Mouse (Mus musculus): ENCODE measurements around the gene Snx18. TPM values are rescaled to one million over a fixed set of nuclear protein-coding genes. Genes with fewer than 3 reads are reported as not detected.

Snx18 gene
- polyA plus RNA-seq, 1 experiment from 2014 or later: 30.6 TPM

DNA sequence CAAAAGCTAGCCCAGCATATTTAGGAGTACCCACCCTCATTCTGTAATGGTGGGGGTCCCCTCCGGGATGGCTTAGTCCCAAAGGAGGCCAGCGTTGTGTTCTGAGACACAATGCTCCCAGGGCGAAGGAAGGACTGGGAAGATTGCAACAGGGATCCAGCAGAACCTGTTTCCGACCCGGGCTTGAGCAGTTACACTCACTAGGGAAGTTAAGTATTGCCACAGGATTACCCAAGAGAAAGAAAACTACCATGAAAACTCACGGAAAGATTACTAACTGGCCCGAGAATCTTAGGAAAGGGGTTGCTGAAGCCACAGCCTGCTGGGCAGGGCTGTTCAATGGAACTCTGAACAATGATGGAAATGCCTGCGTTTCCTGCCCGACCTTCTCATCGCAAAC lies 4.5 kb downstream of the Snx18 start:
- Histone ChIP-seq H3K4me3 (peak overlapping the region; percentile 18; the same call in 1 of the 2 replicates), H3K27me3 (no peaks in the 10 kb centered on the region), H3K4me2 (replicated peaks) (peak overlapping the region; percentile 91), H3K9me3 (replicated peaks) (no peaks in the 10 kb centered on the region), H3K36me3 (no peaks in the 10 kb centered on the region), H3K4me1 (peaks cover 68% of the 10 kb centered on the region), H3K9ac (peak overlapping the region; percentile 29; the same call in 1 of the 2 replicates), H3K27ac (no peak overlapping the region)
- WGBS: 23% methylated on average over 10 of the region's 10 CpGs
- ATAC-seq (ENCODE audit: low FRiP score): no peak

DNA sequence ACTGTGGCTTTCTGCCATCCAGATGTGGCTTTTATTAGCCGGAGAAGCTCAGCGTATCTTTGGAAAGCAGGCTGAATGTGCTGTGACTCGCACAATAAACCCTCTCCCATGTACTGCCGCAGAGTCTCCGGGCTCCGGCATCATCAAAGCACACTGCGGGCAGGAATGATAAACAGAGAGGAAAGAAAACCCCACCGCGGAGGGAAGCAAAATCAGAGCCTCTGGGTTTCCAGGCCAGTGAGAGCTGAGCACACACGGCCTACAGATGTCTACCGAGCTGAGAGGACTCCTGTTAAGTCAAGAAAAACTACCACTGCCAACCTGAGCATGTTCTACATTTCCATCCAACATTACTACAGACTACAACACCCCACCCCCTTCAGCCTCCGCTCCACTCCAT lies 5.0 kb downstream of the Snx18 start:
- no peaks in the 10 kb centered on the region for H3K36me3 ChIP-seq
- no peak for ATAC-seq (ENCODE audit: low FRiP score)
- H3K4me2 ChIP-seq (replicated peaks): peak overlapping the region; percentile 91
- no peaks in the 10 kb centered on the region for H3K27me3 ChIP-seq
- peak overlapping the region; percentile 18 for H3K4me3 ChIP-seq
- peak overlapping the region; percentile 29 for H3K9ac ChIP-seq
- no peak overlapping the region for H3K27ac ChIP-seq
- 20% methylated on average over 12 of the region's 12 CpGs for WGBS
- peaks cover 71% of the 10 kb centered on the region for H3K4me1 ChIP-seq
- no peaks in the 10 kb centered on the region for H3K9me3 ChIP-seq (replicated peaks)

DNA sequence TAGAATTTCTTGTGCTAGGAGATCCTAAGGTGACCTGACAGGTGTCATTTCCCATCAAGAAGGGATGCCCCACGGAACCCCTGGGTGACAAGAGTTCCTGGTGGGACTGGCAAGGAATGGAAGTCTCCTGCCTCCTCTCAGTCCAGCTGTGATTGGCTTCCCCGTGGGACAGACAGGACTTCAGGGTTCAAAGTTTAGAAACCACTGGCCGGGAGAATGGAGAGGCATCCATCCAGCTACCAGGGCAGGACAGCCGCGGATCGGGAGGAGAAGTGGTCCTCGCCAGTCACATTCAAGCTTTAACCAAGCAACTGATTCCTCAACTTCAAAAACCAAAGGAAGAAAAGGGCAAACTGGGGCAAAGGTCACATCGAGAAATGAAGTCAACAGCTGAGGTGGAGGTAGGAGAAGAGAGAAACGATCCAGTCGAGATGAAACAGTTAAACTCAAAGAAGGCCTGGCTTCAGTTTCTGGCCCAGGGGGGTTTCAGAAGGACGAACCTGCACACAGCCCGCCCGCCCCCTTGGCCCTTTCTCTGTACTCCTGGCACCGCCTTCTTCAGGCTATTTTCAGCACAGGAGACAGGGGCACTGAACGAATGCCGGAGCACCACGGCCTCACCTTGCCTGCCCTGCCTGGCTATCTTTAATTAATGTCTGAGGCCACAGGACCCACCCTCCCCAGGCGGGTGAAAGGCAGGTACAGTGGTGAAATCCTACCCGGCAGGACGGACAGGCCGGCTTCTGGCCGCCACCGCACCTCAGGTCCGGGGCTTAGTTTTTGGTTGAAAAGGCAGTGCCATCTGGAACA lies 6.0 kb downstream of the Snx18 start:
- H3K36me3 ChIP-seq: no peaks in the 10 kb centered on the region
- no peaks in the 10 kb centered on the region for H3K27me3 ChIP-seq
- 58% methylated on average over 24 of the region's 24 CpGs for WGBS
- H3K9me3 ChIP-seq (replicated peaks): no peaks in the 10 kb centered on the region
- H3K4me1 ChIP-seq: peaks cover 75% of the 10 kb centered on the region
- H3K9ac ChIP-seq: peak overlapping the region; percentile 29; the same call in 1 of the 2 replicates
- no peak for ATAC-seq (ENCODE audit: low FRiP score)
- no peak overlapping the region for H3K27ac ChIP-seq
- H3K4me2 ChIP-seq (replicated peaks): peak overlapping the region; percentile 91
- no peak overlapping the region for H3K4me3 ChIP-seq

DNA sequence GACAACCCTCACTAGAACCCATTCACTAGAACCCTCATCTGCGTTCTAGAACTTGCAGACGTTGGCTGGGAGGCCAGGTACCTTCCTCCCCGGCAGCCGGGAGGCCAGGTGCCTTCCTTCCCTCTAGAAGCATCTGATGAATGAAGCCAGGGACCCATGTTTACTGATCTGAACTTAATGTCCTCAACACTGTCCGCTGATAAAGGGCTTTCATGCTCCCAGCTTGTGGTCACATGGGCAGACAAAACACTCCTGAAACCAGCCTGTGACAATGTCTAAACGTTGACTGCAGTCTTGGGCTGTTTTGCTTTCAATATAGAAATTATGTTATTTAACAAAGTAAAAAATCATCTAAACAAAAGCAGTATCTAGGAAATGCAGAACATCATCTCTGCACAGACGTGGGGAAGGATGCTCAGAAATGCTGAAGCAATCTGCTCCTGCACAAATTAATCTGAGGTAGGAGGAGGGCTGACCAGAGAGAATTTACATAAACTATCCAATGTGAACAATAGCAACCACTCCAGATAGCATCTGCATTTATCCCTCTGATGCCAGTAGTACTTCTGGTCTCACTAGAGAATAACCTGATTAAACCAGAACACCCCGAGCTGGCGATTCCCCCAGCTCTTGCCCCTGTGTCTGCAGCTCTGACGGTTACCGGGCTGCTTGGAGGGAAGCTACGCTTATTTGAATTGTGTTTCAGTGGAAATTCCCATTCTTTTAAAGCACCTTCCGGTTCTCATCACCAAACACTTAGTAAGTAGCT lies 7.4 kb downstream of the Snx18 start:
- Histone ChIP-seq H3K9ac (no peak overlapping the region), H3K4me2 (replicated peaks) (no peak overlapping the region), H3K27ac (0 out of 2 replicates have a peak overlapping the region, but pooled peaks have one; percentile 12), H3K36me3 (no peaks in the 10 kb centered on the region), H3K4me1 (peaks cover 65% of the 10 kb centered on the region), H3K27me3 (no peaks in the 10 kb centered on the region), H3K9me3 (replicated peaks) (no peaks in the 10 kb centered on the region), H3K4me3 (no peak overlapping the region)
- WGBS: 62% methylated on average over 13 of the region's 13 CpGs
- no peak for ATAC-seq (ENCODE audit: low FRiP score)

DNA sequence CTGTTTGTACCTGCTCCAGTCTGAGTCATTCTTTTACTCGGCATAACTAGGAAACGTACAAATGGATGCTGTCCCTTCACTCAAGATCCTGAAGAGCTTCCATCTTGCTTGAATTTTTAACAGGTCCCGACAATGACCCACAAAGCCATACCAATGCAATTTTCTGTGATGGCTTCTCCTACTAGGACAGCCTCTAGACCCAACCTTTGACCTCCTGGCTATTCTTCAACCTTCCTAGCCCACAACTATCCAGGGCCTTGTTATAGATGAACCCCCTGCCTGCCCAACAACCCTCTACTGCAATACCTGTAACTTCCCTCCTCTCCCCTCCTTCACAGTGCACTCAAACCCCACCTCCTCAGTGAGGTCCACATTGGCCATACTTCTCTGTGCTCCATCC lies 8.9 kb downstream of the Snx18 start:
- Histone ChIP-seq H3K27me3 (no peaks in the 10 kb centered on the region), H3K9ac (no peak overlapping the region), H3K9me3 (replicated peaks) (no peaks in the 10 kb centered on the region), H3K4me1 (peaks cover 55% of the 10 kb centered on the region), H3K27ac (no peak overlapping the region), H3K4me2 (replicated peaks) (no peak overlapping the region), H3K36me3 (no peaks in the 10 kb centered on the region), H3K4me3 (no peak overlapping the region)
- 84% methylated on average over 3 of the region's 3 CpGs for WGBS
- no peak for ATAC-seq (ENCODE audit: low FRiP score)

DNA sequence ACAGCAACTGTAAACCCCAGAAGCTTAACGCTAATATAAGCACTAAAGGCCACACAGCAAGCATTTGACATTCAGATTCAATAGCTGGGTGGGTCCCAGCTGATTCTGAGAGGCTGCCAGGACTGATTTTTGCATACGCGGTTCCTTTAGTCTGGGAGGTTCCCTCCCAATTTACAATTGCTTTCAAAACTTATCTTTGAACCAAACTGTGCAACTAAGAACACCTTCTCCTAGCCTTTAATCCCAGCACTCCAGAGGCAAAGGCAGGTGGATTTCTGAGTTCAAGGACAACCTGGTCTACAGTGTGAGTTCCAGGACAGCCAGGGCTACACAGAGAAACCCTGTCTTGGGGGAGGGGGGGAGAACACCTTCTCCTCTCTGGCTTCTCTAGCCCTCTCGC lies 10.5 kb downstream of the Snx18 start:
- peaks cover 53% of the 10 kb centered on the region for H3K4me1 ChIP-seq
- 70% methylated on average over 4 of the region's 4 CpGs for WGBS
- no peaks in the 10 kb centered on the region for H3K9me3 ChIP-seq (replicated peaks)
- no peak overlapping the region for H3K4me3 ChIP-seq
- H3K27ac ChIP-seq: no peak overlapping the region
- H3K27me3 ChIP-seq: no peaks in the 10 kb centered on the region
- ATAC-seq (ENCODE audit: low FRiP score): no peak
- no peaks in the 10 kb centered on the region for H3K36me3 ChIP-seq
- H3K4me2 ChIP-seq (replicated peaks): no peak overlapping the region
- no peak overlapping the region for H3K9ac ChIP-seq

DNA sequence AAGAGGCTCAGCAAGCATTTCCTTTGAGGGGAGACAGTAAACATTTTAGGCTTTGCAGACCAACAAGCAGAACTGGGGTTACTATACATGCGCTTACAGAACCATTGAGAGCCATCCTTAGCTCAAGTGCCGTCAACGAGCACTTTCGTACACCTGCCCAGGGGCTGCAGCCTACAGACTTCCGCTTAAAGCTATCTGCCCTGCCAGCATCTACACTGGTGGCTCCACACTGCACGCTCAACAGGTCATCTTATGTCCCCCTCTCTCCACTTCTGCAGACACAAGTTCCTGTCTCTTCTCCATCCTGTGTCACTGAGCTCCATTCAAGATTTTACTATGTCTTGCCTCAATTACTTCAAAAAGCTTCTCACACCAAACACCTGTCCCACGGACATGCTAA lies 11.0 kb downstream of the Snx18 start:
- ATAC-seq (ENCODE audit: low FRiP score): no peak

DNA sequence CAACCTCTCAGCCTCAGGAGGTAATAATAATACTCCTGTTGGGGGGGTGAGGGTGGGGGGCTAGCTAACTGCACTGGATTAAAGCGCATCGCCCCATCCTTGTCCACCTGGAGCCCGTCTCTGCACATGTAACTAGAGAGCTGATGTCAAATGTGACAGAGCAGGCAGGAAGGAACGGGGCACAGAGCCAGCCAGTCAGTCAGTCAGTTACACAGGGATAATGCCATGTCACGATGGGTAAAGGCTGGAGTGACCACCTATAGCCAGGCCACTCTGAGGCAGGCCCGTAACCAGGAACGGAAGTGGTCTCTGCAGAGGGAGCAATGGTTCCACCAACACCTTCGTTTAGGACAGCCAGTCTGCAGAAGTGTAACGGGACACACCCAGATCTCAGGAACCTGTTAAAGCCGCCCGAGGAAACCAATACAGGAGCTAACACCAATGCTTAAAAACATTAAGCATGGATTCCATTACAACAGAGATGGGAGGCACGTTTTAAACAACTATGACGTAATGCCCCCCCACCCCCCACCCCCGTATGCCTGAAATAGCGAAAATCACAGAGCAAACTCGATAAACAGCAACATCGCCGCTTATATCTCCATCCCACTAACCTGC lies 11.5 kb downstream of the Snx18 start:
- no peak overlapping the region for H3K4me2 ChIP-seq (replicated peaks)
- peaks cover 44% of the 10 kb centered on the region for H3K4me1 ChIP-seq
- no peak for ATAC-seq (ENCODE audit: low FRiP score)
- H3K9me3 ChIP-seq (replicated peaks): no peaks in the 10 kb centered on the region
- H3K9ac ChIP-seq: no peak overlapping the region
- no peaks in the 10 kb centered on the region for H3K27me3 ChIP-seq
- WGBS: 93% methylated on average over 18 of the region's 18 CpGs
- no peaks in the 10 kb centered on the region for H3K36me3 ChIP-seq
- no peak overlapping the region for H3K27ac ChIP-seq
- no peak overlapping the region for H3K4me3 ChIP-seq

More for the DNA sequence above, 11.0 kb downstream of the Snx18 start:
- Histone ChIP-seq H3K27ac (no peak overlapping the region), H3K36me3 (no peaks in the 10 kb centered on the region), H3K4me3 (no peak overlapping the region), H3K4me1 (peaks cover 49% of the 10 kb centered on the region), H3K9ac (no peak overlapping the region), H3K27me3 (no peaks in the 10 kb centered on the region), H3K9me3 (replicated peaks) (no peaks in the 10 kb centered on the region), H3K4me2 (replicated peaks) (no peak overlapping the region)
- WGBS: 92% methylated on average over 7 of the region's 7 CpGs

DNA sequence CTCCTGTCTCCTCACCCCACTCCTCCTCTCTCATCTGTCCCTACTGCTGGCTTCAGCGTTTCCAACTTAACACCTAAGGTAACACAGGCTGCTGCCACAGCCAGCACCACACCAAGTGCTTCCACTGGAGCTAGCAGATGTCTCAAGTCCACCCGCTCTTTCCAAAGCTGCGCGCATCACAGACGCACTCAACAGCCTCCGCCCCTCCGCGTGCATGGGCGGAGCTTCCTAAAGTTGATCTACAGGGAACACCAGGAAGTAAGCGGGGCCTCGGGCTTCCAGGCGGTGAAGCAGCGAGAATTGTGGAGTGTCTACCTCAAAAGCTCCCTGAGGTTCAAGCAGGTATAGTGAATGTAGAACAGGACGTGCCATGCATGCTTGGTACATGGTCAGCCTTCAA lies 12.2 kb downstream of the Snx18 start:
- Histone ChIP-seq H3K27ac (no peak overlapping the region), H3K4me2 (replicated peaks) (no peak overlapping the region), H3K27me3 (no peaks in the 10 kb centered on the region), H3K4me3 (no peak overlapping the region), H3K4me1 (peaks cover 37% of the 10 kb centered on the region), H3K9me3 (replicated peaks) (no peaks in the 10 kb centered on the region), H3K36me3 (no peaks in the 10 kb centered on the region), H3K9ac (no peak overlapping the region)
- 88% methylated on average over 14 of the region's 14 CpGs for WGBS
- ATAC-seq (ENCODE audit: low FRiP score): no peak

DNA sequence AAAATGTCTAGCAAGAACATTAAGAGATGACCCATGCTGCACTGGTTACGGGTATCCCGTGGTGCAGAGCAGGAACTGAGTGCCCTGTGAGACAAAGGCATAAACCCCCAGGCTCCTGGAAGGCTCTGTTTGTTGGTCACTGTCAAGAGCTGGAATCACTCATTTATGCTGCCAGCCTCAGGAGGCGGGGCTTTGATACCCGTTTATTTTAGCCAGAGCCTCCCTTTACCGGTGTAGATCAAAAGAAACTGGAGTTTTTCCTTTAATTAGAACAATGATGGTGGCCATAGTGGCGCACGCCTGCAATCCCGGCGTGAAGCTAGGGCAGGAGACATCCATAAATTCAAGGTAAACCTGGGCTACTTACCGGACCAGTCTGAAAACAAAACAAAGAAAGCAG lies 12.7 kb downstream of the Snx18 start:
- no peak for ATAC-seq (ENCODE audit: low FRiP score)
- H3K9me3 ChIP-seq (replicated peaks): no peaks in the 10 kb centered on the region
- H3K27ac ChIP-seq: no peak overlapping the region
- 91% methylated on average over 10 of the region's 10 CpGs for WGBS
- H3K4me1 ChIP-seq: peaks cover 33% of the 10 kb centered on the region
- H3K9ac ChIP-seq: no peak overlapping the region
- no peak overlapping the region for H3K4me2 ChIP-seq (replicated peaks)
- no peaks in the 10 kb centered on the region for H3K27me3 ChIP-seq
- no peaks in the 10 kb centered on the region for H3K36me3 ChIP-seq
- no peak overlapping the region for H3K4me3 ChIP-seq

DNA sequence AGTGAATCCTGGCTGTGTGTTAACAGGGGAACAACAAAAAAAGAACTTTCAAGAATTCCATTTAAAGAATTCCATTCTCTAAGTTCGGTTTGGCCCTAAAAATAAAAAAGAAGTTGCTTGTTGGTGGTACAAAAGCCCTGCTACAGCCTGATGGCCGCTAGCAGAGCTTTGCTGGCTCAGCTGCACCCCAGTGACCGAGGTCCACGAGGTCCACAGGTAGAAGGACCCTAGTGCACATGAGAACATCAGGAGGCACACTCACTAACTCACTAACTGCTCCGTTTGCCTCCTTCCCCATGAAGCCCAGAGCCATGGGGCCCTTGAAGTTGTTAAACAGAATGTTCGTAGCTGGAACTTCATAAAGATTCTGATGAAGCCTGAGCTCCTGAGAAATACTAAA lies 14.0 kb downstream of the Snx18 start:
- Histone ChIP-seq H3K36me3 (no peaks in the 10 kb centered on the region), H3K4me1 (peaks cover 31% of the 10 kb centered on the region), H3K4me2 (replicated peaks) (no peak overlapping the region), H3K27me3 (no peaks in the 10 kb centered on the region), H3K9ac (no peak overlapping the region), H3K27ac (no peak overlapping the region), H3K4me3 (no peak overlapping the region), H3K9me3 (replicated peaks) (no peaks in the 10 kb centered on the region)
- WGBS: 71% methylated on average over 6 of the region's 6 CpGs
- ATAC-seq (ENCODE audit: low FRiP score): no peak

DNA sequence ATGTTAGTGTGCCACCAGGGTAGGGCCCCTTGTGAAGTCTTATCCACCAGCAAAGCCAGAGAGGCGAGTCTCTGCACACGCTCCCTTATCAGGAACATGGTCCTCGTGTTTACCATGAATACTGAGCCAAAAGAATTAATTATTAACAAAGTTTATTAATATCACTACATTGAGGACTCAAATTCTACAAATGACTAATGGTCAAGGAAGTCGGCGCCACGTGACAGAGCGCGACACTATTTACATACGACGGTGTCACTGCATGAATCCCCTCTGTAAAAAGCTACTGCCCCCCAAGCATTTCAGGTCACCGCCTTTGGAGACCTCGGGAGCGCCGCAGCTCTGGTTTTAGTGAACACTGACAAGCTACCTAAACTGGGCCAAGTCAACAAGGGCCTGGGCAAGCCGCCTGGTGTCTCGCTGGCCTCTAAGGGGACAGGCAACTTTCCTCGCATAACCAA lies 15.5 kb downstream of the Snx18 start:
- Histone ChIP-seq H3K4me1 (peaks cover 23% of the 10 kb centered on the region), H3K27me3 (no peaks in the 10 kb centered on the region), H3K36me3 (no peaks in the 10 kb centered on the region), H3K27ac (0 out of 2 replicates have a peak overlapping the region, but pooled peaks have one; percentile 44), H3K9me3 (replicated peaks) (no peaks in the 10 kb centered on the region), H3K9ac (no peak overlapping the region), H3K4me3 (no peak overlapping the region), H3K4me2 (replicated peaks) (no peak overlapping the region)
- no peak for ATAC-seq (ENCODE audit: low FRiP score)
- WGBS: 87% methylated on average over 17 of the region's 17 CpGs
